Mouse (Mus musculus): ENCODE measurements around the gene Slc6a5. TPM values are rescaled to one million over a fixed set of nuclear protein-coding genes. Genes with fewer than 3 reads are reported as not detected.
"Not testable (repeated sequence)": the region's sequence is repeated elsewhere in the genome, so short reads cannot be mapped to it uniquely, and the experiment has no call there.

Slc6a5 gene
- polyA plus RNA-seq, 1 experiment: not detected

- H3K27ac ChIP-seq (replicated peaks; ENCODE audit: low read depth, low read length): no peak overlapping the region
- H3K4me1 ChIP-seq (ENCODE audit: control insufficient read depth, insufficient read depth, insufficient read length, low read length): no peaks in the 10 kb centered on the region
- H3K4me3 ChIP-seq (ENCODE audit: insufficient read depth, low read depth, low read length): no peak overlapping the region
Observed at GRCm38 (mm10) chr7:49929999-49930398, 20.1 kb downstream of the Slc6a5 start.

- H3K27ac ChIP-seq (replicated peaks; ENCODE audit: low read depth, low read length): not testable (repeated sequence)
Observed at GRCm38 (mm10) chr7:49933386-49934115, 23.6 kb downstream of the Slc6a5 start.

GRCm38 (mm10) chr7:49936821-49937220 is 26.9 kb downstream of the Slc6a5 start:
- no peak overlapping the region for H3K4me3 ChIP-seq (ENCODE audit: insufficient read depth, low read depth, low read length)
- H3K27ac ChIP-seq (replicated peaks; ENCODE audit: low read depth, low read length): no peak overlapping the region
- no peaks in the 10 kb centered on the region for H3K4me1 ChIP-seq (ENCODE audit: control insufficient read depth, insufficient read depth, insufficient read length, low read length)

More at GRCm38 (mm10) chr7:49933386-49934115, 23.6 kb downstream of the Slc6a5 start:
- not testable (repeated sequence) for H3K4me1 ChIP-seq (ENCODE audit: control insufficient read depth, insufficient read depth, insufficient read length, low read length); H3K4me3 ChIP-seq (ENCODE audit: insufficient read depth, low read depth, low read length)

- Histone ChIP-seq H3K4me1 (ENCODE audit: control insufficient read depth, insufficient read depth, insufficient read length, low read length) (no peaks in the 10 kb centered on the region), H3K27ac (replicated peaks; ENCODE audit: low read depth, low read length) (no peak overlapping the region), H3K4me3 (ENCODE audit: insufficient read depth, low read depth, low read length) (no peak overlapping the region)
Observed at GRCm38 (mm10) chr7:49942023-49942422, 32.1 kb downstream of the Slc6a5 start.

- Histone ChIP-seq H3K27ac (replicated peaks; ENCODE audit: low read depth, low read length) (no peak overlapping the region), H3K4me3 (ENCODE audit: insufficient read depth, low read depth, low read length) (no peak overlapping the region), H3K4me1 (ENCODE audit: control insufficient read depth, insufficient read depth, insufficient read length, low read length) (no peaks in the 10 kb centered on the region)
Observed at GRCm38 (mm10) chr7:49942490-49942889, 32.5 kb downstream of the Slc6a5 start.

GRCm38 (mm10) chr7:49946691-49947090 is 36.7 kb downstream of the Slc6a5 start:
- Histone ChIP-seq H3K27ac (replicated peaks; ENCODE audit: low read depth, low read length) (no peak overlapping the region), H3K4me1 (ENCODE audit: control insufficient read depth, insufficient read depth, insufficient read length, low read length) (no peaks in the 10 kb centered on the region), H3K4me3 (ENCODE audit: insufficient read depth, low read depth, low read length) (no peak overlapping the region)

GRCm38 (mm10) chr7:49953546-49954181 is 43.7 kb downstream of the Slc6a5 start:
- no peaks in the 10 kb centered on the region for H3K4me1 ChIP-seq (ENCODE audit: control insufficient read depth, insufficient read depth, insufficient read length, low read length)

GRCm38 (mm10) chr7:49954834-49955233 is 44.9 kb downstream of the Slc6a5 start:
- Histone ChIP-seq H3K4me3 (ENCODE audit: insufficient read depth, low read depth, low read length) (no peak overlapping the region), H3K4me1 (ENCODE audit: control insufficient read depth, insufficient read depth, insufficient read length, low read length) (no peaks in the 10 kb centered on the region), H3K27ac (replicated peaks; ENCODE audit: low read depth, low read length) (no peak overlapping the region)

More at GRCm38 (mm10) chr7:49953546-49954181, 43.7 kb downstream of the Slc6a5 start:
- Histone ChIP-seq H3K27ac (replicated peaks; ENCODE audit: low read depth, low read length) (no peak overlapping the region), H3K4me3 (ENCODE audit: insufficient read depth, low read depth, low read length) (no peak overlapping the region)

GRCm38 (mm10) chr7:49957142-49957541 is 47.2 kb downstream of the Slc6a5 start:
- H3K27ac ChIP-seq (replicated peaks; ENCODE audit: low read depth, low read length): no peak overlapping the region
- H3K4me3 ChIP-seq (ENCODE audit: insufficient read depth, low read depth, low read length): no peak overlapping the region
- H3K4me1 ChIP-seq (ENCODE audit: control insufficient read depth, insufficient read depth, insufficient read length, low read length): no peaks in the 10 kb centered on the region

- no peak overlapping the region for H3K27ac ChIP-seq (replicated peaks; ENCODE audit: low read depth, low read length)
- H3K4me3 ChIP-seq (ENCODE audit: insufficient read depth, low read depth, low read length): no peak overlapping the region
- no peaks in the 10 kb centered on the region for H3K4me1 ChIP-seq (ENCODE audit: control insufficient read depth, insufficient read depth, insufficient read length, low read length)
Observed at GRCm38 (mm10) chr7:49963764-49964163, 53.8 kb downstream of the Slc6a5 start.

- Histone ChIP-seq H3K4me3 (ENCODE audit: insufficient read depth, low read depth, low read length) (no peak overlapping the region), H3K27ac (replicated peaks; ENCODE audit: low read depth, low read length) (no peak overlapping the region), H3K4me1 (ENCODE audit: control insufficient read depth, insufficient read depth, insufficient read length, low read length) (no peaks in the 10 kb centered on the region)
Observed at GRCm38 (mm10) chr7:49969516-49969915, 59.6 kb downstream of the Slc6a5 start.

- no peaks in the 10 kb centered on the region for H3K4me1 ChIP-seq (ENCODE audit: control insufficient read depth, insufficient read depth, insufficient read length, low read length)
- no peak within 1 kb of the TSS for H3K27ac ChIP-seq (replicated peaks; ENCODE audit: low read depth, low read length)
Observed at GRCm38 (mm10) chr7:49974841-49975440, 65.0 kb downstream of the Slc6a5 start, which contains the start of gene Nell1. Gene Nell1 (plus strand): TSS chr7:49974864.

GRCm38 (mm10) chr7:49975441-49976121 is 65.6 kb downstream of the Slc6a5 start:
- Histone ChIP-seq H3K27ac (replicated peaks; ENCODE audit: low read depth, low read length) (no peak overlapping the region), H3K4me3 (ENCODE audit: insufficient read depth, low read depth, low read length) (no peak overlapping the region), H3K4me1 (ENCODE audit: control insufficient read depth, insufficient read depth, insufficient read length, low read length) (no peaks in the 10 kb centered on the region)

More at GRCm38 (mm10) chr7:49974841-49975440, 65.0 kb downstream of the Slc6a5 start, which contains the start of gene Nell1:
- no peak within 1 kb of the TSS for H3K4me3 ChIP-seq (ENCODE audit: insufficient read depth, low read depth, low read length)

- Histone ChIP-seq H3K4me1 (ENCODE audit: control insufficient read depth, insufficient read depth, insufficient read length, low read length) (no peaks in the 10 kb centered on the region), H3K4me3 (ENCODE audit: insufficient read depth, low read depth, low read length) (no peak overlapping the region), H3K27ac (replicated peaks; ENCODE audit: low read depth, low read length) (no peak overlapping the region)
Observed at GRCm38 (mm10) chr7:49981511-49982227, 71.7 kb downstream of the Slc6a5 start.

Data from brown adipose tissue, adult 24 weeks (tissue).